Mouse (Mus musculus) hindbrain, embryonic 15.5 days (tissue): ENCODE measurements around the gene Zfp386. TPM values are rescaled to one million over a fixed set of nuclear protein-coding genes. Genes with fewer than 3 reads are reported as not detected.
"Not testable (repeated sequence)": the region's sequence is repeated elsewhere in the genome, so short reads cannot be mapped to it uniquely, and the experiment has no call there.

Source experiments
- ATAC-seq: fragments of 200-750 bp; cut with Nextera tagmentation; 2 replicates; pipeline ENCODE4 v1.8.0; 2017; ENCODE audit warnings: low read depth, moderate number of reproducible peaks, moderate TSS enrichment; ENCODE audit not compliant: low FRiP score
- H3K27ac ChIP-seq: fragments of 300-500 bp; sonication (generic); replicated peaks from 2 replicates; pipeline ENCODE4 v1.5.1; 2015; ENCODE audit warnings: mild to moderate bottlenecking, inconsistent platforms
- H3K27me3 ChIP-seq: fragments of 300-500 bp; sonication (generic); 2 replicates; pipeline ENCODE4 v1.6.1; 2015; ENCODE audit warnings: control low read depth, inconsistent platforms
- H3K36me3 ChIP-seq: fragments of 300-500 bp; sonication (generic); 2 replicates; pipeline ENCODE4 v1.6.1; 2015; ENCODE audit warnings: control low read depth, inconsistent platforms
- H3K4me1 ChIP-seq: fragments of 300-500 bp; sonication (generic); replicated peaks from 2 replicates; pipeline ENCODE4 v1.6.1; 2015; ENCODE audit warnings: control low read depth, inconsistent platforms
- H3K4me2 ChIP-seq: fragments of 300-500 bp; sonication (generic); 2 replicates; pipeline ENCODE4 v1.6.1; 2015; ENCODE audit warnings: moderate library complexity, mild to moderate bottlenecking, inconsistent platforms
- H3K4me3 ChIP-seq: fragments of 300-500 bp; sonication (generic); 2 replicates; pipeline ENCODE4 v1.5.1; 2015; ENCODE audit warnings: mild to moderate bottlenecking, inconsistent platforms
- H3K9ac ChIP-seq: fragments of 300-500 bp; sonication (generic); 2 replicates; pipeline ENCODE4 v1.6.1; 2015; ENCODE audit warnings: inconsistent platforms
- H3K9me3 ChIP-seq: fragments of 300-500 bp; sonication (generic); 2 replicates; pipeline ENCODE4 v1.6.1; 2016; ENCODE audit warnings: control low read depth, inconsistent platforms
- WGBS: fragments of 180-500 bp; shearing (Covaris S2); methylation state at CpG from one replicate; pipeline ENCODE4 v1.1.7; 2015; 5-methylcytosine and 5-hydroxymethylcytosine counted together
- polyA plus RNA-seq: library from polyadenylated mRNA; unstranded; fragments of >200 nt; fragmentation: Nextera tagmentation; extraction: Ambion mirVana; gene quantifications from 2 replicates; pipeline ENCODE4 v1.2.1, GENCODE M21; 2015

Gene Zfp386
- polyA plus RNA-seq: 48.1 and 49.3 TPM in 2 replicates

GRCm38 (mm10) chr12:116047440-116048377, at the start of gene Zfp386:
TSS of gene Zfp386 (plus strand) at chr12:116047724.
- peak within 1 kb of the TSS; percentile 97 for H3K27ac ChIP-seq
- H3K27me3 ChIP-seq: no peaks in the 10 kb centered on the region
- peaks cover 20% of the 10 kb centered on the region for H3K36me3 ChIP-seq
- H3K9ac ChIP-seq: peak within 1 kb of the TSS; percentile 98
- H3K4me1 ChIP-seq: peaks cover 27% of the 10 kb centered on the region
- no peaks in the 10 kb centered on the region for H3K9me3 ChIP-seq
- peak; percentile 100 for ATAC-seq
- under 1% methylated on average over 55 of the region's 55 CpGs for WGBS
- peak within 1 kb of the TSS; percentile 66 for H3K4me2 ChIP-seq
- H3K4me3 ChIP-seq: peak within 1 kb of the TSS; percentile 92

DNA sequence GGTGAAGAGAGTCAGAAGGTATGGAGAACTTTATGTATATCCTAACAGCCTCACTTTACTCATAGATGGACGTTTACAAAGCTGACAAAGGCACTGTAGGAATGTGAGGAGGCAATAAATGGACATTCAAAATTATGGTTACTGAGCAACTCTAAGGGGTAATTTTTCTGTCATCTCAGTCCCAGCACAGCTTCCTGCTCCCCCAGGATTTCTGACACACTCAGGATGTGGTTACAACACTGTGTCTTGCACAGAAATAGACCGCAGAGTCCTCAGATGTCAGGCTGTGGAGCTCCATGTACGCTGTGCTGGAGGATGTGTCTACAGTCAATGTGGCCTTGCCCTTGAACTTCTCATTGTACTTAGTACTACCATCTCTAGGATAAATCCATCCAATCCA, 47.7 kb upstream of the Zfp386 start:
- 77% methylated on average over 3 of the region's 3 CpGs for WGBS
- not testable (repeated sequence) for H3K36me3 ChIP-seq, H3K4me3 ChIP-seq, H3K27ac ChIP-seq, H3K27me3 ChIP-seq, H3K4me2 ChIP-seq, H3K4me1 ChIP-seq, H3K9me3 ChIP-seq, ATAC-seq, H3K9ac ChIP-seq

DNA sequence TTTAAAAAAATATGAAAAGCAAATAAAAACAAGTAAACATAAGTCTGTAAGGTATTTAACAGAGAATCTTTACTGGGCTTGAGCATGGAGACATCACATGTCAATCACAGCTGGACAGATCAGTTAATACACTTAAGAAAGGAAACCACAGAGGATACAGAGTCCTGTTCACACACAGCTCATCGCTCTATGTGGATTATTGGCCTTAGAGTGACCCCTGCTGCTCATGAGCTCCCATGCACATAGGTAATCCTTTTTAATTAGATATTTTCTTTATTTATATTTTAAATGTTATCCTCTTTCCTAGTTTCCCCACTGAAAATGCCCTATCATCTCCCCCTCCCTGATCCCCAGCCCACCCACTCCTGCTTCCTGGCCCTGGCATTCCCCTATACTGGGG, 44.6 kb upstream of the Zfp386 start:
- H3K27ac ChIP-seq, H3K27me3 ChIP-seq, H3K4me2 ChIP-seq, H3K9ac ChIP-seq, H3K36me3 ChIP-seq, H3K4me1 ChIP-seq, H3K4me3 ChIP-seq, ATAC-seq, H3K9me3 ChIP-seq: not testable (repeated sequence)
- 80% methylated on average over 1 of the region's 1 CpGs for WGBS

GRCm38 (mm10) chr12:116010812-116011211, 36.7 kb upstream of the Zfp386 start:
- Histone ChIP-seq H3K4me1 (no peaks in the 10 kb centered on the region), H3K36me3 (no peaks in the 10 kb centered on the region), H3K27me3 (no peaks in the 10 kb centered on the region), H3K4me3 (no peak overlapping the region), H3K9ac (no peak overlapping the region), H3K9me3 (no peaks in the 10 kb centered on the region), H3K27ac (no peak overlapping the region), H3K4me2 (no peak overlapping the region)
- ATAC-seq: no peak
- 86% methylated on average over 2 of the region's 2 CpGs for WGBS

GRCm38 (mm10) chr12:116028095-116028494, 19.4 kb upstream of the Zfp386 start:
- WGBS: 60% methylated on average over 2 of the region's 2 CpGs
- no peaks in the 10 kb centered on the region for H3K4me1 ChIP-seq
- no peak overlapping the region for H3K9ac ChIP-seq
- H3K4me3 ChIP-seq: no peak overlapping the region
- H3K27ac ChIP-seq: no peak overlapping the region
- no peak overlapping the region for H3K4me2 ChIP-seq
- no peak for ATAC-seq
- no peaks in the 10 kb centered on the region for H3K36me3 ChIP-seq
- H3K27me3 ChIP-seq: no peaks in the 10 kb centered on the region
- no peaks in the 10 kb centered on the region for H3K9me3 ChIP-seq

GRCm38 (mm10) chr12:116035346-116035745, 12.2 kb upstream of the Zfp386 start:
- no peaks in the 10 kb centered on the region for H3K4me1 ChIP-seq
- H3K4me2 ChIP-seq: no peak overlapping the region
- WGBS: 77% methylated on average over 5 of the region's 5 CpGs
- H3K4me3 ChIP-seq: no peak overlapping the region
- H3K36me3 ChIP-seq: no peaks in the 10 kb centered on the region
- ATAC-seq: no peak
- no peaks in the 10 kb centered on the region for H3K9me3 ChIP-seq
- no peaks in the 10 kb centered on the region for H3K27me3 ChIP-seq
- H3K9ac ChIP-seq: no peak overlapping the region
- no peak overlapping the region for H3K27ac ChIP-seq

DNA sequence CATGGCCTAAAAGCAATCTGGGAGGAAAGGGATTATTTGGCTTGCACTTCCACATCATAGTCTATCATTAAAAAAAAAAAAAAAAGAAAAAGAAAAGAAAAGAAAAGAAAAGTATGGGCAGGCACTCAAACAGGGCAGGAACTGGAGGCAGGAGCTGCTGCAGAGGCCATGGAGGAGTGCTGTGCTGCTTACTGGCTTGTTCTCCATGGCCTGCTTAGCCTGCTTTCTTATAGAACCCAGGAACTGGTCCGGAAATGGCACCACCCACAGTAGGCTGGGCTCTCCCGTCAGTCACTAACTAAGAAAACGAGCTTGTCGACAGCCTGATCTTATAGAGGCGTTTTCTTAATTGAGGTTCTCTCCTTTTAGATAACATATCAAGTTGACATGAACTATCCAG, 2.7 kb upstream of the Zfp386 start:
- H3K4me1 ChIP-seq: peaks cover 18% of the 10 kb centered on the region
- H3K27ac ChIP-seq: no peak overlapping the region
- no peak overlapping the region for H3K4me3 ChIP-seq
- H3K9me3 ChIP-seq: no peaks in the 10 kb centered on the region
- no peak overlapping the region for H3K9ac ChIP-seq
- no peak overlapping the region for H3K4me2 ChIP-seq
- 94% methylated on average over 5 of the region's 5 CpGs for WGBS
- no peaks in the 10 kb centered on the region for H3K27me3 ChIP-seq
- ATAC-seq: no peak
- 0 out of 2 replicates have a peak, but pooled peaks cover under 1% of the 10 kb centered on the region for H3K36me3 ChIP-seq

DNA sequence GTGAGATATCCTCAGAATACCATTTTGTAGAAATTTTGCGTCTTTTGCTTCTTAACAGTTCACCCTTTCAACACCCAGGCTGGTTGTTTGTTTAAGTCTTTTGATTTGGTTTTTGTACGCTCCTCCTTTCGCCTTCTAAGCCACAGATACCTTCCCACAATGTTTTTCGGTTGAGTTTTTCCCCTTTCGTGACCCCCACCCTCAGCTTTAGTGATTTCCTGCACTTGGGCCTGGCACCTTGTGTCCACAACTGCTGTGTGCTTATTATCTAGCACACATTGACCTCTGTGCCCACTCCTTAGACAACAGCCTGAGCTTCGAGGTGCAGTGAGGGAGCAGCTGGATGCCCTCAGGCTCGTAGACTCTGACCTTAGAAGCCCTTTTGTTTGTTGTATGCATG, 1.2 kb downstream of the Zfp386 start:
- peaks cover 27% of the 10 kb centered on the region for H3K4me1 ChIP-seq
- peaks cover 20% of the 10 kb centered on the region for H3K36me3 ChIP-seq
- ATAC-seq: no peak
- H3K27ac ChIP-seq: no peak overlapping the region
- peak overlapping the region; percentile 92 for H3K4me3 ChIP-seq
- peak overlapping the region; percentile 66 for H3K4me2 ChIP-seq
- 63% methylated on average over 7 of the region's 7 CpGs for WGBS
- H3K9ac ChIP-seq: peak overlapping the region; percentile 98
- H3K9me3 ChIP-seq: no peaks in the 10 kb centered on the region
- no peaks in the 10 kb centered on the region for H3K27me3 ChIP-seq

- H3K4me2 ChIP-seq: peak overlapping the region; percentile 66
- 92% methylated on average over 3 of the region's 3 CpGs for WGBS
- no peak overlapping the region for H3K9ac ChIP-seq
- H3K36me3 ChIP-seq: peaks cover 23% of the 10 kb centered on the region
- no peak for ATAC-seq
- peak overlapping the region; percentile 92; the same call in 1 of the 2 replicates for H3K4me3 ChIP-seq
- peaks cover 27% of the 10 kb centered on the region for H3K4me1 ChIP-seq
- H3K9me3 ChIP-seq: no peaks in the 10 kb centered on the region
- no peak overlapping the region for H3K27ac ChIP-seq
- no peaks in the 10 kb centered on the region for H3K27me3 ChIP-seq
Measured at GRCm38 (mm10) chr12:116049236-116049635, 1.7 kb downstream of the Zfp386 start.

DNA sequence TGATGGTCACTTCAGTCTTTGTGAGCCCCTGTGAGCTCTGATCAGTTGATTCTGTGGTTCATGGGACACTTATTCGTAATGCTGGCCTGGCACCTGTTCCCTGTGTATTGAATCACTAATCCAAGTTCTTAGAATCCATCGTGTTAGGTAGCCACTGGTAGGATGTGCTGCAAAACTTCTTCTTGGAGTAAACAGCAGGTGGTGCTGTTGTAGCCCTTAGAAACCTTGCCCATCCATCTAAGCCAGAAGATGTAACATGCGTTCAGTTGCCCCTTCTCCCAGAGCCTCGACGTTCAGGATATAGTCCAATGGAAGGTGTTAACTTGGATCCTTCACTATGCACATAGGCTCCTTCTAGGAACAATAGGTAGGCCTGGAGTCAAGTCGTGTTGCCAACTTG, 2.2 kb downstream of the Zfp386 start:
- WGBS: 94% methylated on average over 6 of the region's 6 CpGs
- peak overlapping the region; percentile 66; the same call in 1 of the 2 replicates for H3K4me2 ChIP-seq

DNA sequence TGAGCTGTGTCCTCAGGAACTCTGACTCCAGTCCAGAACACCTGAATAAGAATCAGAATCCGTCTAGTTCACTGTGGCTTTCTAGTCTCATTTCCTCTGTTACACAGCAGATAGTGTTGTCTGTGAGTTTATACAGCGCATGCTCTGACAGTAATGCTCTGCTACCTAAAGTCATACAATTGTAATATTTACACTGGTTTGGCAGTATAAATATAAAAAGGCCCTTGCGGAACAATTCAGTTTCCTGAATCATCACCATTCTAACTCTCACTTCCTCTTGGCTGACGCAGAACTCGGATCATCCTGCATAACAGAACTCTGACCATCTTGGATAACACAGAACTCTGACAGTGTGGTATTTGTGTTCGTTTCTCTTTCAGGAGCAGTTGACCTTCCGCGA, 6.8 kb downstream of the Zfp386 start:
- Histone ChIP-seq H3K4me1 (peaks cover 13% of the 10 kb centered on the region), H3K27me3 (no peaks in the 10 kb centered on the region), H3K4me3 (no peak overlapping the region), H3K36me3 (peaks cover 66% of the 10 kb centered on the region), H3K4me2 (no peak overlapping the region), H3K9ac (no peak overlapping the region), H3K9me3 (peaks cover 12% of the 10 kb centered on the region), H3K27ac (no peak overlapping the region)
- WGBS: 96% methylated on average over 8 of the region's 8 CpGs
- no peak for ATAC-seq

More for the DNA sequence above, 2.2 kb downstream of the Zfp386 start:
- Histone ChIP-seq H3K4me1 (peaks cover 27% of the 10 kb centered on the region), H3K9me3 (no peaks in the 10 kb centered on the region), H3K27me3 (no peaks in the 10 kb centered on the region), H3K27ac (no peak overlapping the region), H3K4me3 (no peak overlapping the region), H3K36me3 (peaks cover 28% of the 10 kb centered on the region), H3K9ac (no peak overlapping the region)
- no peak for ATAC-seq

DNA sequence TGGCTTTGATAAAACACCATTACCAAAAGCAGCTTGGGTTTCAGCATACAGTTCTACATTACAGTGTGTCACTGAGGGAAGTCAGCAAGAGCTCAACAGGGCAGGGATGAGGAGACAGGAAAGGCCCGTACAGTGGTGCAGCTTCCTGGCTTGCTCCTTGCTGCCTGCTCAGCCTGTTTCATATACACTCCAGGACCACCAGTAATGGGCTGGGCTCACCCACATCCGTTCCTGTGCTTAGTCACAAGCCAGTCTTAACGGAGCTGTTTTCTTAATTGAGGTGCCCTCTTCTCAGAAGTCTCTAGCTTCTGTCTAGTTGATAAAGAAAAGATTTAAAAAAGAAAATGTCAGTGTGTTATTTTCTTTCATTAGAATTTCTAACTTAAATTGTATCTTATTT, 8.6 kb downstream of the Zfp386 start:
- H3K27ac ChIP-seq: no peak overlapping the region
- H3K4me3 ChIP-seq: no peak overlapping the region
- H3K36me3 ChIP-seq: peaks cover 70% of the 10 kb centered on the region
- no peak for ATAC-seq
- H3K4me2 ChIP-seq: no peak overlapping the region
- no peak overlapping the region for H3K9ac ChIP-seq
- peaks cover 28% of the 10 kb centered on the region for H3K9me3 ChIP-seq
- H3K27me3 ChIP-seq: no peaks in the 10 kb centered on the region
- WGBS: 96% methylated on average over 3 of the region's 3 CpGs
- 0 out of 2 replicates have a peak, but pooled peaks cover 2% of the 10 kb centered on the region for H3K4me1 ChIP-seq
